Mouse (Mus musculus) fat pad, adult 2 months (tissue): ENCODE measurements at regions not wholly inside any gene's neighbourhood (a gene's known extent, or its start where the extent isn't known, plus 50 kb on each side); places are given as distances from the start of the nearest gene placed in this dataset.

Source experiments
- DNase-seq: peaks from one replicate; pipeline ENCODE4 v3.0.0-alpha.2; 2011; ENCODE audit warnings: low read depth, low spot score; ENCODE audit errors: extremely low read depth

GRCm38 (mm10) chr1:193966652-193967555, 596.8 kb upstream of the Camk1g start:
- no peak for DNase-seq

GRCm38 (mm10) chr1:193965278-193965677, 595.2 kb upstream of the Camk1g start:
- DNase-seq = no peak

GRCm38 (mm10) chr1:193951936-193952335, 581.8 kb upstream of the Camk1g start:
- DNase-seq = no peak

- DNase-seq = no peak
These were observed 579.7 kb upstream of the Camk1g start for GRCm38 (mm10) chr1:193949817-193950216.

GRCm38 (mm10) chr1:193946953-193947586, 577.0 kb upstream of the Camk1g start:
- no peak for DNase-seq

- no peak for DNase-seq
These were observed 565.9 kb upstream of the Camk1g start for GRCm38 (mm10) chr1:193935969-193936368.

- no peak for DNase-seq
These were observed 564.2 kb upstream of the Camk1g start for GRCm38 (mm10) chr1:193934308-193934707.

GRCm38 (mm10) chr1:193931131-193931729, 561.1 kb upstream of the Camk1g start:
- no peak for DNase-seq

- DNase-seq = no peak
These were observed 558.5 kb upstream of the Camk1g start for GRCm38 (mm10) chr1:193928607-193929006.

GRCm38 (mm10) chr1:193922756-193923155, 552.7 kb upstream of the Camk1g start:
- DNase-seq = no peak

- DNase-seq = no peak
These were observed 549.1 kb upstream of the Camk1g start for GRCm38 (mm10) chr1:193919243-193919642.

- DNase-seq = no peak
These were observed 535.6 kb upstream of the Camk1g start for GRCm38 (mm10) chr1:193905711-193906110.

GRCm38 (mm10) chr1:193894072-193894471, 524.0 kb upstream of the Camk1g start:
- no peak for DNase-seq

GRCm38 (mm10) chr1:193876540-193876939, 506.4 kb upstream of the Camk1g start:
- DNase-seq = no peak

GRCm38 (mm10) chr1:193876121-193876520, 506.0 kb upstream of the Camk1g start:
- DNase-seq = no peak

- no peak for DNase-seq
These were observed 505.2 kb upstream of the Camk1g start for GRCm38 (mm10) chr1:193875287-193875686.

GRCm38 (mm10) chr1:193870731-193871130, 500.6 kb upstream of the Camk1g start:
- DNase-seq = no peak

- no peak for DNase-seq
These were observed 498.7 kb upstream of the Camk1g start for GRCm38 (mm10) chr1:193868639-193869320.

- no peak for DNase-seq
These were observed 490.7 kb upstream of the Camk1g start for GRCm38 (mm10) chr1:193860767-193861299.

GRCm38 (mm10) chr1:193860354-193860753, 490.3 kb upstream of the Camk1g start:
- no peak for DNase-seq
